Mouse (Mus musculus) ES-Bruce4 (cell line): ENCODE measurements around the gene Nfya. TPM values are rescaled to one million over a fixed set of nuclear protein-coding genes. Genes with fewer than 3 reads are reported as not detected.
A peak's percentile ranks its signal among the peaks of the same experiment; 100 is the strongest.

Experiments used
- H3K27ac ChIP-seq: 2 replicates; pipeline ENCODE4 v1.5.1; 2012; ENCODE audit warnings: low read length, inconsistent platforms; ENCODE audit not compliant: insufficient read depth
- H3K27me3 ChIP-seq: 2 replicates; pipeline ENCODE4 v1.6.1; 2012; ENCODE audit warnings: mild to moderate bottlenecking, low read length, inconsistent platforms; ENCODE audit not compliant: control insufficient read depth, poor library complexity, insufficient read depth, severe bottlenecking
- H3K36me3 ChIP-seq: 2 replicates; pipeline ENCODE4 v1.6.1; 2012; ENCODE audit warnings: inconsistent platforms, mild to moderate bottlenecking, low read length, moderate library complexity; ENCODE audit not compliant: control insufficient read depth, poor library complexity, insufficient read depth, severe bottlenecking
- H3K4me1 ChIP-seq: one replicate; pipeline ENCODE4 v1.8.1; 2011; ENCODE audit warnings: low read length; ENCODE audit not compliant: control insufficient read depth, insufficient read depth
- H3K4me3 ChIP-seq: 2 replicates; pipeline ENCODE4 v1.5.1; 2011; ENCODE audit warnings: low read depth, mild to moderate bottlenecking, low read length
- H3K9ac ChIP-seq: 2 replicates; pipeline ENCODE4 v1.6.1; 2012; ENCODE audit warnings: low read depth, mild to moderate bottlenecking, inconsistent platforms; ENCODE audit not compliant: poor library complexity, severe bottlenecking
- H3K9me3 ChIP-seq: replicated peaks from 2 replicates; pipeline ENCODE4 v1.6.1; 2012; ENCODE audit warnings: mild to moderate bottlenecking, low read length, inconsistent platforms; ENCODE audit not compliant: control insufficient read depth, poor library complexity, insufficient read depth, severe bottlenecking
- CTCF ChIP-seq: IDR thresholded peaks from one replicate; pipeline ENCODE4 v1.8.1; 2011; ENCODE audit warnings: low read depth, low read length
- EP300 ChIP-seq: IDR thresholded peaks from 2 replicates; pipeline ENCODE4 v1.6.1; 2011; ENCODE audit warnings: low read depth, low read length; ENCODE audit not compliant: insufficient read depth
- POLR2A ChIP-seq: IDR thresholded peaks from one replicate; pipeline ENCODE4 v1.8.1; 2011; ENCODE audit warnings: low read length; ENCODE audit not compliant: insufficient read depth
- polyA plus RNA-seq: library from polyadenylated mRNA; stranded (reverse); fragments of >200 nt; gene quantifications from 2 replicates; pipeline ENCODE4 v1.2.4, GENCODE M21; 2011; ENCODE audit warnings: low read depth; ENCODE audit not compliant: missing spikeins, insufficient read depth, insufficient read length

The Nfya gene
- polyA plus RNA-seq, 1 experiment, result 60.1 TPM

GRCm38 (mm10) chr17:48417521-48417920 lies 7.8 kb upstream of the Nfya start:
- H3K4me1 ChIP-seq, result no peaks in the 10 kb centered on the region
- H3K36me3 ChIP-seq, result peaks cover 46% of the 10 kb centered on the region
- no peak overlapping the region for H3K9ac ChIP-seq
- no peaks in the 10 kb centered on the region for H3K9me3 ChIP-seq
- no peak overlapping the region for H3K4me3 ChIP-seq
- H3K27ac ChIP-seq, result peak overlapping the region; percentile 40; the same call in 1 of the 2 replicates
- no peak for TF ChIP-seq POLR2A
- no peak for TF ChIP-seq CTCF
- TF ChIP-seq EP300, result no peak
- H3K27me3 ChIP-seq, result no peaks in the 10 kb centered on the region

DNA sequence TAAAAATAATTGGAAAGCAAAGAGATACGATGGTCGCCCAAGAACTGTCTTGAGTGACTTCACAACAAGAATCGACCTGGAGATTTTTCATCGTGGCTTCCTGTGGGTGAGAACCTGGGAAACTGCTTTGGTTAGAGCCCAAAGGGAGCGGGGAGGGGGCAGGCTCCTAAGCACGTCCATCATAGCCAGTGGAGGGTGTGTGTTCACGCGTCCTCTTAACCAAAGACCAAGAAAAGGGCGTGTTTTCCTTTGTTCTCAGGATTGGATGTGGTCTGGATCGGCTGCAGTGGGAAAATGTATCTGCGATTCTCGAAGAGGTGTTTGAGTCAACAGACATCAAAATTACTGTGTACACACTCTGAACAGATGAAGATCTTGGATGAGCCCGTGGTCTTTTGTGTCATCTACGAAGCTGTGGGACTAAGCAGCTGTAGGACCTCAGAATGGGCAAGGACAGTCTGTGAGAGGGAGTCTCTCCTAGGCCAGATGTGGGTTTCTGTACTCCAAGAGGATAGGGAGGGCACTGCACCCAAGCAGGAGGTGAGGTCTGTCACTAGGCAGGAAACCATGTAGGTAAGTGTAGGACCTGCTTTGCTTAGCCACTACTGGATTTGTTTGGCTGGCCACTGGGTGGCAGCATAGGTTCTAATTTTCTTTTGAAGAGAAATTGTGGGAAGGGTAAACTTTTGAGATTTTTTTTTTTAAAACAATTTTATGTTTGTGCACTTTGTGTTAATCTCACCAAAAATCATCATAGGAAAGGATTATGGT lies 6.9 kb upstream of the Nfya start:
- TF ChIP-seq EP300, result no peak
- TF ChIP-seq CTCF, result peak; percentile 39
- H3K27me3 ChIP-seq, result no peaks in the 10 kb centered on the region
- no peaks in the 10 kb centered on the region for H3K9me3 ChIP-seq
- H3K9ac ChIP-seq, result no peak overlapping the region
- H3K36me3 ChIP-seq, result peaks cover 55% of the 10 kb centered on the region
- H3K27ac ChIP-seq, result no peak overlapping the region
- no peaks in the 10 kb centered on the region for H3K4me1 ChIP-seq
- no peak overlapping the region for H3K4me3 ChIP-seq

DNA sequence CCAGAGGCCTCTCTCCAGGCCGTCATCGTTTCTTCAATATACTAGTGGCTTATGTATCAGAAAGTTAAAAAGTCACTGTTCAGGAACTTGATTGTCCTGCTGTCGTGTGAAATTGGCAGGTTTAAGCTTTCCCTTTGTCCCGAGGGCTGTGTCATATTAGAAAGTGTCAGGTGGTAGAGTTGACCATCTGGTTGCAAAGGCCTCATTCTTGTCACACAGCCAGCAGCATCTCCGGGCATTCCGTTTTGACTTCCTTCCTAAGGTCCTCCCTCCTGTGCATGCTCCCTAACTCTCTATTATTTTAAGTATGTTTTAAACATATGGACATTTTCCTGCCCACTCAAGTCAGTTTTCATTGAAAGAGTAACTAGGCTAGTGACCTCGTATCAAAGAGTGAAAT lies 6.3 kb upstream of the Nfya start:
- TF ChIP-seq POLR2A, result no peak
- no peak for TF ChIP-seq EP300
- TF ChIP-seq CTCF, result no peak
- Histone ChIP-seq H3K4me3 (no peak overlapping the region), H3K36me3 (peaks cover 55% of the 10 kb centered on the region), H3K9me3 (no peaks in the 10 kb centered on the region), H3K27ac (no peak overlapping the region), H3K27me3 (no peaks in the 10 kb centered on the region), H3K4me1 (no peaks in the 10 kb centered on the region), H3K9ac (no peak overlapping the region)

GRCm38 (mm10) chr17:48411241-48411640 lies 1.5 kb upstream of the Nfya start:
- no peaks in the 10 kb centered on the region for H3K9me3 ChIP-seq
- no peaks in the 10 kb centered on the region for H3K27me3 ChIP-seq
- H3K4me1 ChIP-seq, result peaks cover 2% of the 10 kb centered on the region
- H3K27ac ChIP-seq, result no peak overlapping the region
- H3K36me3 ChIP-seq, result peaks cover 38% of the 10 kb centered on the region
- H3K4me3 ChIP-seq, result no peak overlapping the region
- TF ChIP-seq CTCF (no peak), EP300 (no peak), POLR2A (no peak)
- H3K9ac ChIP-seq, result peak overlapping the region; percentile 90

DNA sequence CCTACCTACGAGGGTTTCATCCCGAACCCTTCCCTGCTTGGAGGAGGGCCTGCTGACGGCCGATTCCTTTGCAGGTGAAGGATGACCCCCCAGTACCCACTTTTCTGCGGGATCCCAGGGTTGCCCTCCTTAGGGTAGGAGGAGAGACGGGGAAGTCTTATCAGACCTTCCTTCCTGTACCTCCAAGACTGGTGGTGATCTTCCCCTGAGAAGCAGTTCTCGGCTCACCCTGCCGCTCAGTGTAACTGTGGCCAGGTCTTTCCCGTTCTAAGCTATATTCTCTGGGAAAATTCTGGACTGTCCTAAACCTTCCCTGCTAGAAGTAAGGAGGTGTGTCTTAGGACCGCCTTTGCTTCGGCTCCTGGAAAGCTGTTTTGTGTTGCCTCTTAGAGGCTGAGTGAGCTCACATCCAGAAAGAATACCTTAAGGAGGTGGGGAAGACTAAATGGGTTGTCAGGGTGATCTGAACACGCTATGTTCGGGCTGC lies 636 bp upstream of the Nfya start:
- TF ChIP-seq EP300, result no peak
- TF ChIP-seq POLR2A, result no peak
- no peak for TF ChIP-seq CTCF
- Histone ChIP-seq H3K27ac (peak overlapping the region; percentile 94), H3K9ac (peak overlapping the region; percentile 90), H3K9me3 (no peaks in the 10 kb centered on the region), H3K36me3 (peaks cover 31% of the 10 kb centered on the region), H3K4me3 (peak overlapping the region; percentile 82), H3K4me1 (peaks cover 2% of the 10 kb centered on the region), H3K27me3 (no peaks in the 10 kb centered on the region)
